15 mouse cellular contexts compared by ENCODE assay signal in the genomic region with DNA sequence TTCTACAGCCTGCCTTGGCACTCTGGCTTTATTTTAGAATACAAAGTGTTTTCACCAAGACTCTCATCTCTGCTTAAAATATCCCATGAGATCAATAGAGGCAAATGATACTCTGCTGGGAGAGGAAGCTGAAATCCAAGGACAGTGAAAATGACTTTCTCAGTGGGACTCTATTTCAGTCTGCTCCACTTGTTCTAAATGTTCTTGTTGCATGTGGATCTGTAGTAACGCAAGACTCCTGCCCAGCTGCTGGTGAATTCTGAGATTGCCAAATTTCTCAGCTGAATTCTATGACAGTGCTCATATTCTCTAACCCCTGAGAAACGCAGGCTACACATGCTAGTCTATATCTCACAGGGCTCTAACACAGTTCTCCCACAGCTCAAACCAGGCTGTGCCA.
"Had no signal": no experiment of that assay in that cellular context is flagged by ENCODE, and none has a peak within 500 bp of the region (broad histone marks: within the 10 kb centered on the region; RNA-seq: fewer than 3 reads in every experiment).

No protein-coding gene starts in this region.

- H3K9ac ChIP-seq: limb, embryonic 12.5 days; liver, embryonic 14.5 days; midbrain, embryonic 12.5 days; neural tube, embryonic 13.5 days; stomach, embryonic 15.5 days had no signal

- H3K4me2 ChIP-seq: limb, embryonic 12.5 days; midbrain, embryonic 12.5 days; neural tube, embryonic 13.5 days; stomach, embryonic 15.5 days had no signal

- DNase-seq: kidney, adult 18-20 months; kidney, postnatal 10 days; kidney, postnatal 4 days; liver; lung, adult 18-20 months; retina, postnatal 1 day; right cerebral cortex, postnatal 25 days; thymus, postnatal 36 days had no signal

- H3K27me3 ChIP-seq: limb, embryonic 12.5 days; midbrain, embryonic 12.5 days; neural tube, embryonic 13.5 days; stomach, embryonic 15.5 days had no signal

- H3K4me1 ChIP-seq: limb, embryonic 12.5 days; midbrain, embryonic 12.5 days; stomach, embryonic 15.5 days had no signal

- ATAC-seq: midbrain, embryonic 16.5 days had no signal

- H3K9me3 ChIP-seq: limb, embryonic 12.5 days; midbrain, embryonic 12.5 days; neural tube, embryonic 13.5 days; stomach, embryonic 15.5 days had no signal

- H3K4me3 ChIP-seq: left cerebral cortex, adult 2 months; limb, embryonic 12.5 days; midbrain, embryonic 12.5 days; neural tube, embryonic 13.5 days; stomach, embryonic 15.5 days had no signal

- H3K27ac ChIP-seq: left cerebral cortex, adult 2 months; limb, embryonic 12.5 days; liver, embryonic 14.5 days; midbrain, embryonic 12.5 days; neural tube, embryonic 13.5 days; stomach, embryonic 15.5 days had no signal
